Mouse (Mus musculus): ENCODE measurements at regions not wholly inside any gene's neighbourhood (a gene's known extent, or its start where the extent isn't known, plus 50 kb on each side); places are given as distances from the start of the nearest gene placed in this dataset.

DNA sequence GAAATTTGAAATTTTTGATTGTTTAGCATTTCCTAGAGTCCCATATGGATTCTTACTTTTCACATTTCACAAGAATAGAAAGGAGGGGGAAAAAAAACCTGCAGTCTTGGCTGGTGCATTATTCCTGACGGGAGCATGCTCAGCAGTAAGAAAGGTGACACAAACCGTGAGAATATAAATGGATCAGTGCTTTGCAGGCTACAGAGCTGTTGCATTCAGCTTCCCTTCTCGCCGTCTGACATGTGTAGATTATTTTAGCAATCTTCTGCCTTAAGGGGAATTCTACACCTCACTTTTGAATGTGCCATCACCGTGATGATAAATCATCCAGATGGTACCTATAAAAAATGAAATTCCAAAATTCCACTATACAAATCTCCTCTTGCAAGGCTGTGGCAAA is 55.3 kb downstream of the Crygf start:
- 66% methylated on average over 5 of the region's 5 CpGs for WGBS
- no peak for TF ChIP-seq CTCF (IDR thresholded peaks at IDR 0.05)
- Histone ChIP-seq H3K9me3 (ENCODE audit: low read length) (no peaks in the 10 kb centered on the region), H3K27me3 (ENCODE audit: insufficient read depth, low read length) (no peaks in the 10 kb centered on the region), H3K36me3 (ENCODE audit: insufficient read depth, low read length) (no peaks in the 10 kb centered on the region), H3K27ac (ENCODE audit: low read depth, low read length) (no peak overlapping the region), H3K4me3 (ENCODE audit: low read depth, low read length) (no peak overlapping the region), H3K9ac (replicated peaks; ENCODE audit: low read length, poor library complexity, severe bottlenecking) (no peak overlapping the region), H3K4me2 (ENCODE audit: low read depth, low read length, poor library complexity, severe bottlenecking) (no peak overlapping the region), H3K4me1 (ENCODE audit: insufficient read depth, low read length) (no peaks in the 10 kb centered on the region)
- no peak for ATAC-seq (ENCODE audit: low FRiP score)
- DNase-seq (ENCODE audit: low spot score), result no peak

DNA sequence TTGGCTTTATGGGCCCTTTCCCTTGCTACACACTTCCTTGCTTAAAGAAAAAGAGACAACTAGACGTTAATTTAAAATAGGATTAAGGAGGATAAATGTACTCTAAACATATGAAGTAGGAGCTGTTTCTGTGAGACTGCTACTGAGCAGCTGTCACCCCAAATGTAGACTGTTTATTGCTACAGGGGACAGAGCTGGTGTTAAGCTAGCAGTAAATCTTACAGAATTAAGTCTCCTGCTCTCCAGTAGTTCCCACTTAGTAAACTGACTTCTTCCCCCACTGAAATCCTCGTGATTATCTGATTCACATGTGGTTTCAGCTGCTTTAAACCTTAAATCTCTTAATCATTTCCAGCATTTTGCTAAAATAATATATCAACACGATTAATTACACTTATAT is 74.1 kb downstream of the Crygf start:
- H3K27ac ChIP-seq (ENCODE audit: low read depth, low read length), result no peak overlapping the region
- no peak overlapping the region for H3K4me2 ChIP-seq (ENCODE audit: low read depth, low read length, poor library complexity, severe bottlenecking)
- WGBS, result 52% methylated on average over 3 of the region's 3 CpGs
- no peak overlapping the region for H3K9ac ChIP-seq (replicated peaks; ENCODE audit: low read length, poor library complexity, severe bottlenecking)
- DNase-seq (ENCODE audit: low spot score) (no peak), ATAC-seq (ENCODE audit: low FRiP score) (no peak)
- no peaks in the 10 kb centered on the region for H3K27me3 ChIP-seq (ENCODE audit: insufficient read depth, low read length)
- no peak overlapping the region for H3K4me3 ChIP-seq (ENCODE audit: low read depth, low read length)
- no peak for TF ChIP-seq CTCF (IDR thresholded peaks at IDR 0.05)
- no peaks in the 10 kb centered on the region for H3K36me3 ChIP-seq (ENCODE audit: insufficient read depth, low read length)
- no peaks in the 10 kb centered on the region for H3K9me3 ChIP-seq (ENCODE audit: low read length)
- no peaks in the 10 kb centered on the region for H3K4me1 ChIP-seq (ENCODE audit: insufficient read depth, low read length)

GRCm38 (mm10) chr1:66003897-66004660 is 77.8 kb downstream of the Crygf start:
- Histone ChIP-seq H3K4me3 (ENCODE audit: low read depth, low read length) (no peak overlapping the region), H3K4me1 (ENCODE audit: insufficient read depth, low read length) (no peaks in the 10 kb centered on the region), H3K9ac (replicated peaks; ENCODE audit: low read length, poor library complexity, severe bottlenecking) (no peak overlapping the region), H3K9me3 (ENCODE audit: low read length) (no peaks in the 10 kb centered on the region), H3K4me2 (ENCODE audit: low read depth, low read length, poor library complexity, severe bottlenecking) (no peak overlapping the region), H3K27me3 (ENCODE audit: insufficient read depth, low read length) (no peaks in the 10 kb centered on the region), H3K36me3 (ENCODE audit: insufficient read depth, low read length) (no peaks in the 10 kb centered on the region), H3K27ac (ENCODE audit: low read depth, low read length) (no peak overlapping the region)
- ATAC-seq (ENCODE audit: low FRiP score) (0 out of 2 replicates have a peak, but pooled peaks have one; percentile 38), DNase-seq (ENCODE audit: low spot score) (peak; percentile 28)
- 56% methylated on average over 17 of the region's 17 CpGs for WGBS
- TF ChIP-seq CTCF (IDR thresholded peaks at IDR 0.05), result no peak
